8 mouse cellular contexts compared by ENCODE assay signal in genomic region chr11:98797306-98797705, GRCm38 (mm10). TPM values are rescaled to one million over a fixed set of nuclear protein-coding genes. Genes with fewer than 3 reads are reported as not detected.
A peak's percentile ranks its signal among the peaks of the same experiment; 100 is the strongest.
DNase-seq lines count a peak whose midpoint lies in the region; ATAC-seq and TF ChIP-seq lines count a peak whose summit lies in the region.

No protein-coding gene starts in this region.

- no peak for TF ChIP-seq POLR2A in heart, adult 2 months (IDR thresholded peaks at IDR 0.05; ENCODE audit: insufficient read depth, low read depth, low read length)
- no peak for TF ChIP-seq POLR2A in bone marrow macrophage, adult 2 months (IDR thresholded peaks at IDR 0.05; ENCODE audit: borderline replicate concordance, low read depth, low read length)

- TF ChIP-seq EP300 in heart, adult 2 months (IDR thresholded peaks at IDR 0.05; ENCODE audit: insufficient read depth, low read depth, low read length) = no peak

- DNase-seq in heart, adult 2 months = peak; percentile 35 to 38
- DNase-seq in heart, postnatal 14 days = no peak
- no peak for DNase-seq in liver, embryonic 13.5 days
- no peak for DNase-seq in left cerebral cortex, postnatal 14 days (ENCODE audit: low spot score in 2 of 2)
- DNase-seq in embryo, embryonic 10.5 days (ENCODE audit: low spot score) = no peak

- peak overlapping the region; percentile 79 for H3K4me3 ChIP-seq in heart, adult 2 months
- H3K4me3 ChIP-seq in bone marrow macrophage, adult 2 months (ENCODE audit: insufficient read depth, low read length) = peak overlapping the region; percentile 79
- H3K4me3 ChIP-seq in heart, embryonic 13.5 days = peak overlapping the region; percentile 97
- H3K4me3 ChIP-seq in liver, embryonic 13.5 days (replicated peaks) = peak overlapping the region; percentile 99
- H3K4me3 ChIP-seq in stomach, embryonic 16.5 days (replicated peaks; ENCODE audit: low read length) = peak overlapping the region; percentile 100

- TF ChIP-seq CTCF in heart, adult 2 months (IDR thresholded peaks at IDR 0.05) = no peak
- no peak for TF ChIP-seq CTCF in bone marrow macrophage, adult 2 months (IDR thresholded peaks at IDR 0.05; ENCODE audit: low read depth, low read length)

- H3K9ac ChIP-seq in heart, adult 2 months (ENCODE audit: low read depth, low read length) = peak overlapping the region; percentile 100
- peak overlapping the region; percentile 98 for H3K9ac ChIP-seq in heart, embryonic 13.5 days
- peak overlapping the region; percentile 99 for H3K9ac ChIP-seq in liver, embryonic 13.5 days
- H3K9ac ChIP-seq in stomach, embryonic 16.5 days (ENCODE audit: low read length) = peak overlapping the region; percentile 100

- whole genome bisulfite sequencing in heart, adult 2 months = 2% methylated on average over 5 of the region's 5 CpGs
- WGBS in heart, embryonic 13.5 days = 9% methylated on average over 5 of the region's 5 CpGs
- WGBS in liver, embryonic 13.5 days (ENCODE audit: insufficient replicate concordance) = 12% methylated on average over 5 of the region's 5 CpGs
- WGBS in stomach, embryonic 16.5 days = under 1% methylated on average over 5 of the region's 5 CpGs

- H3K36me3 ChIP-seq in heart, adult 2 months (ENCODE audit: control insufficient read depth, insufficient read depth, low read length) = peaks cover 8% of the 10 kb centered on the region
- H3K36me3 ChIP-seq in heart, embryonic 13.5 days = peaks cover 45% of the 10 kb centered on the region
- peaks cover 40% of the 10 kb centered on the region for H3K36me3 ChIP-seq in liver, embryonic 13.5 days
- H3K36me3 ChIP-seq in stomach, embryonic 16.5 days (ENCODE audit: control insufficient read depth, insufficient read depth, low read length) = no peaks in the 10 kb centered on the region; the same call in 1 of the 2 replicates

- no peak for ATAC-seq in heart, embryonic 13.5 days (ENCODE audit: extremely low read depth, insufficient number of reproducible peaks, low FRiP score, low TSS enrichment)
- no peak for ATAC-seq in liver, embryonic 13.5 days (ENCODE audit: low read depth)
- ATAC-seq in stomach, embryonic 16.5 days (ENCODE audit: insufficient read depth, low FRiP score) = no peak

- H3K4me2 ChIP-seq in heart, embryonic 13.5 days = peak overlapping the region; percentile 93
- H3K4me2 ChIP-seq in liver, embryonic 13.5 days = peak overlapping the region; percentile 99
- peak overlapping the region; percentile 97 for H3K4me2 ChIP-seq in stomach, embryonic 16.5 days (ENCODE audit: low read depth, low read length)

- peaks cover 9% of the 10 kb centered on the region for H3K4me1 ChIP-seq in heart, adult 2 months (ENCODE audit: control insufficient read depth, insufficient read depth, low read length)
- peaks cover 20% of the 10 kb centered on the region for H3K4me1 ChIP-seq in bone marrow macrophage, adult 2 months (ENCODE audit: control insufficient read depth, insufficient read depth, low read length)
- peaks cover 43% of the 10 kb centered on the region for H3K4me1 ChIP-seq in heart, embryonic 13.5 days
- peaks cover 52% of the 10 kb centered on the region for H3K4me1 ChIP-seq in liver, embryonic 13.5 days (replicated peaks)
- peaks cover 25% of the 10 kb centered on the region for H3K4me1 ChIP-seq in stomach, embryonic 16.5 days (ENCODE audit: control insufficient read depth, insufficient read depth, low read length)

- intact Hi-C loops in heart, adult 2 months (cut with DNase I) = no loop called here
- intact Hi-C loops in heart, postnatal 14 days (cut with DNase I) = loop anchor here (1.0 kb wide), 1 partner anchor 11 kb away; no protein-coding TSS in a partner anchor
- intact Hi-C loops in left cerebral cortex, postnatal 14 days (cut with DNase I) = no loop called here

- H3K9me3 ChIP-seq in heart, embryonic 13.5 days = no peaks in the 10 kb centered on the region
- H3K9me3 ChIP-seq in liver, embryonic 13.5 days (replicated peaks) = no peaks in the 10 kb centered on the region
- H3K9me3 ChIP-seq in stomach, embryonic 16.5 days (replicated peaks; ENCODE audit: control insufficient read depth, low read length) = no peaks in the 10 kb centered on the region

- peaks cover 6% of the 10 kb centered on the region for H3K79me2 ChIP-seq in heart, adult 2 months (replicated peaks; ENCODE audit: control insufficient read depth, insufficient read depth, low read length)

- no peaks in the 10 kb centered on the region for H3K27me3 ChIP-seq in heart, adult 2 months (ENCODE audit: control insufficient read depth, insufficient read depth, low read length)
- no peaks in the 10 kb centered on the region for H3K27me3 ChIP-seq in heart, embryonic 13.5 days (replicated peaks)
- H3K27me3 ChIP-seq in liver, embryonic 13.5 days = no peaks in the 10 kb centered on the region
- H3K27me3 ChIP-seq in stomach, embryonic 16.5 days (ENCODE audit: control insufficient read depth, insufficient read depth, low read length) = no peaks in the 10 kb centered on the region

- peak overlapping the region; percentile 94 for H3K27ac ChIP-seq in heart, adult 2 months
- no peak overlapping the region for H3K27ac ChIP-seq in bone marrow macrophage, adult 2 months (ENCODE audit: insufficient read depth, low read depth, low read length)
- H3K27ac ChIP-seq in heart, embryonic 13.5 days (replicated peaks) = peak overlapping the region; percentile 100
- H3K27ac ChIP-seq in liver, embryonic 13.5 days = peak overlapping the region; percentile 97
- H3K27ac ChIP-seq in stomach, embryonic 16.5 days (ENCODE audit: low read length) = 0 out of 2 replicates have a peak overlapping the region, but pooled peaks have one; percentile 100

RNA-seq across cellular contexts. Expression of gene Msl1, which starts 2.0 kb away (rescaled TPM):
- 10 to 100 TPM; 68.9 to 75.3 TPM for total RNA-seq in heart, adult 2 months (2021)
- polyA plus RNA-seq in heart, adult 2 months (2012; rRNA removed) = 21.9 and 44.4 TPM in 2 replicates
- total RNA-seq in heart, postnatal 14 days (2021) = 10 to 100 TPM; 71.2 to 71.8 TPM
- 78.4 and 79.3 TPM in 2 replicates for polyA plus RNA-seq in bone marrow macrophage, adult 2 months (2012; ENCODE audit: insufficient read depth, insufficient read length, missing spikeins)
- 14.6 and 15.7 TPM in 2 replicates for polyA plus RNA-seq in heart, embryonic 13.5 days (2015; fragmentation: Nextera tagmentation; extraction: Ambion mirVana)
- 6.8 and 6.9 TPM in 2 replicates for polyA plus RNA-seq in liver, embryonic 13.5 days (2015; fragmentation: Nextera tagmentation; extraction: Ambion mirVana)
- 18.0 and 18.4 TPM in 2 replicates for polyA plus RNA-seq in stomach, embryonic 16.5 days (2015; fragmentation: Nextera tagmentation; extraction: Ambion mirVana)
- 100 to 1,000 TPM; 168 to 170 TPM for total RNA-seq in left cerebral cortex, postnatal 14 days (2021)

RNA-seq across cellular contexts. Expression of gene Casc3, which starts 7.4 kb away (rescaled TPM):
- total RNA-seq in heart, adult 2 months (2021) = 10 to 100 TPM; 18.7 to 20.7 TPM
- polyA plus RNA-seq in heart, adult 2 months (2012; rRNA removed) = 17.5 and 25.2 TPM in 2 replicates
- total RNA-seq in heart, postnatal 14 days (2021) = 10 to 100 TPM; 23.6 to 25.0 TPM
- polyA plus RNA-seq in bone marrow macrophage, adult 2 months (2012; ENCODE audit: insufficient read depth, insufficient read length, missing spikeins) = 37.9 and 40.1 TPM in 2 replicates
- polyA plus RNA-seq in heart, embryonic 13.5 days (2015; fragmentation: Nextera tagmentation; extraction: Ambion mirVana) = 22.3 and 23.1 TPM in 2 replicates
- polyA plus RNA-seq in liver, embryonic 13.5 days (2015; fragmentation: Nextera tagmentation; extraction: Ambion mirVana) = 13.3 and 16.1 TPM in 2 replicates
- 25.1 and 26.3 TPM in 2 replicates for polyA plus RNA-seq in stomach, embryonic 16.5 days (2015; fragmentation: Nextera tagmentation; extraction: Ambion mirVana)
- total RNA-seq in left cerebral cortex, postnatal 14 days (2021) = 10 to 100 TPM; 53.1 to 54.6 TPM

RNA-seq across cellular contexts. Expression of gene Nr1d1, which starts 22.2 kb away (rescaled TPM):
- total RNA-seq in heart, adult 2 months (2021) = 100 to 1,000 TPM in 1 of 2 experiments, 10 to 100 TPM in 1; 35.5 to 111 TPM
- 190 and 208 TPM in 2 replicates for polyA plus RNA-seq in heart, adult 2 months (2012; rRNA removed)
- total RNA-seq in heart, postnatal 14 days (2021) = 10 to 100 TPM; 20.7 to 31.5 TPM
- polyA plus RNA-seq in bone marrow macrophage, adult 2 months (2012; ENCODE audit: insufficient read depth, insufficient read length, missing spikeins) = 7.4 and 8.2 TPM in 2 replicates
- polyA plus RNA-seq in heart, embryonic 13.5 days (2015; fragmentation: Nextera tagmentation; extraction: Ambion mirVana) = 5.9 and 6.4 TPM in 2 replicates
- 0.59 and 1.0 TPM in 2 replicates for polyA plus RNA-seq in liver, embryonic 13.5 days (2015; fragmentation: Nextera tagmentation; extraction: Ambion mirVana)
- polyA plus RNA-seq in stomach, embryonic 16.5 days (2015; fragmentation: Nextera tagmentation; extraction: Ambion mirVana) = 2.6 and 4.1 TPM in 2 replicates
- 10 to 100 TPM; 82.0 to 85.4 TPM for total RNA-seq in left cerebral cortex, postnatal 14 days (2021)

RNA-seq across cellular contexts. Expression of gene Rapgefl1, which starts 39.3 kb away (rescaled TPM):
- under 1 TPM; 0.50 to 0.77 TPM for total RNA-seq in heart, adult 2 months (2021)
- 2.8 and 3.0 TPM in 2 replicates for polyA plus RNA-seq in heart, adult 2 months (2012; rRNA removed)
- 1 to 10 TPM in 1 of 2 experiments, under 1 TPM in 1; 0.61 to 1.0 TPM for total RNA-seq in heart, postnatal 14 days (2021)
- 0.62 and 0.65 TPM in 2 replicates for polyA plus RNA-seq in bone marrow macrophage, adult 2 months (2012; ENCODE audit: insufficient read depth, insufficient read length, missing spikeins)
- 0.64 and 0.98 TPM in 2 replicates for polyA plus RNA-seq in heart, embryonic 13.5 days (2015; fragmentation: Nextera tagmentation; extraction: Ambion mirVana)
- polyA plus RNA-seq in liver, embryonic 13.5 days (2015; fragmentation: Nextera tagmentation; extraction: Ambion mirVana) = 0.20 and 0.23 TPM in 2 replicates
- polyA plus RNA-seq in stomach, embryonic 16.5 days (2015; fragmentation: Nextera tagmentation; extraction: Ambion mirVana) = 6.5 and 7.8 TPM in 2 replicates
- total RNA-seq in left cerebral cortex, postnatal 14 days (2021) = 100 to 1,000 TPM; 141 to 143 TPM

RNA-seq across cellular contexts. Expression of gene Thra, which starts 56.9 kb away (rescaled TPM):
- total RNA-seq in heart, adult 2 months (2021) = 100 to 1,000 TPM; 103 to 105 TPM
- polyA plus RNA-seq in heart, adult 2 months (2012; rRNA removed) = 89.4 and 104 TPM in 2 replicates
- 100 to 1,000 TPM; 123 to 130 TPM for total RNA-seq in heart, postnatal 14 days (2021)
- polyA plus RNA-seq in bone marrow macrophage, adult 2 months (2012; ENCODE audit: insufficient read depth, insufficient read length, missing spikeins) = 20.7 and 23.5 TPM in 2 replicates
- 30.0 and 32.0 TPM in 2 replicates for polyA plus RNA-seq in heart, embryonic 13.5 days (2015; fragmentation: Nextera tagmentation; extraction: Ambion mirVana)
- polyA plus RNA-seq in liver, embryonic 13.5 days (2015; fragmentation: Nextera tagmentation; extraction: Ambion mirVana) = 8.8 and 9.8 TPM in 2 replicates
- polyA plus RNA-seq in stomach, embryonic 16.5 days (2015; fragmentation: Nextera tagmentation; extraction: Ambion mirVana) = 32.9 and 37.8 TPM in 2 replicates
- total RNA-seq in left cerebral cortex, postnatal 14 days (2021) = 1,000 to 10,000 TPM in 1 of 2 experiments, 100 to 1,000 TPM in 1; 962 to 1,004 TPM

Comparison
In these comparisons a context has a peak if more than half of its experiments do, and no peak if none do; other contexts are left out.
1. DNase-seq: peak in heart, adult 2 months (2 of 2); none in heart, postnatal 14 days (0 of 2), liver, embryonic 13.5 days (single experiment), left cerebral cortex, postnatal 14 days (0 of 2) and embryo, embryonic 10.5 days (single experiment).
2. RNA of gene Nr1d1, which starts 22.2 kb away (polyA plus RNA-seq): 190 to 208 TPM in heart, adult 2 months; 7.4 to 8.2 TPM in bone marrow macrophage, adult 2 months, 5.9 to 6.4 TPM in heart, embryonic 13.5 days, 2.6 to 4.1 TPM in stomach, embryonic 16.5 days and 0.59 to 1.0 TPM in liver, embryonic 13.5 days; every median in the first group is over 10 times any median in the second.
3. Peak in every context shown above with its lines, with median percentiles within 50 percentile points of each other: H3K4me3 ChIP-seq, H3K9ac ChIP-seq and H3K4me2 ChIP-seq.